In genomic region chr10:40258401-40258966, GRCm38 (mm10) we compare ENCODE assay signal across 8 mouse cellular contexts. TPM values are rescaled to one million over a fixed set of nuclear protein-coding genes. Genes with fewer than 3 reads are reported as not detected.
DNase-seq lines count a peak whose midpoint lies in the region; ATAC-seq lines count a peak whose summit lies in the region.

No protein-coding gene starts in this region.

- H3K27ac ChIP-seq in embryonic facial prominence, embryonic 11.5 days (replicated peaks; ENCODE audit: low read depth, low read length): peak overlapping the region; percentile 85; the same call in 1 of the 2 replicates

- H3K36me3 ChIP-seq in embryonic facial prominence, embryonic 11.5 days (replicated peaks; ENCODE audit: control insufficient read depth, insufficient read depth, low read depth, low read length): peaks cover 3% of the 10 kb centered on the region

- H3K27me3 ChIP-seq in embryonic facial prominence, embryonic 11.5 days (ENCODE audit: control insufficient read depth, insufficient read depth, low read length): no peaks in the 10 kb centered on the region

- no peak overlapping the region for H3K9ac ChIP-seq in embryonic facial prominence, embryonic 11.5 days (replicated peaks; ENCODE audit: low read length)

- ATAC-seq in embryonic facial prominence, embryonic 11.5 days (replicated peaks; ENCODE audit: insufficient number of reproducible peaks, low FRiP score, low TSS enrichment, low read depth): peak; percentile 89

- no peak overlapping the region; the same call in 1 of the 2 replicates for H3K4me2 ChIP-seq in embryonic facial prominence, embryonic 11.5 days (ENCODE audit: low read depth, low read length)

- WGBS in embryonic facial prominence, embryonic 11.5 days: under 1% methylated on average over 12 of the region's 12 CpGs

- H3K4me1 ChIP-seq in embryonic facial prominence, embryonic 11.5 days (ENCODE audit: control insufficient read depth, insufficient read depth, low read length): no peaks in the 10 kb centered on the region

- 0 out of 2 replicates have a peak overlapping the region, but pooled peaks have one; percentile 75 for H3K4me3 ChIP-seq in embryonic facial prominence, embryonic 11.5 days (ENCODE audit: low read depth, low read length)

- no peaks in the 10 kb centered on the region for H3K9me3 ChIP-seq in embryonic facial prominence, embryonic 11.5 days (replicated peaks; ENCODE audit: control insufficient read depth, low read length)

- peak; percentile 18 to 39 for DNase-seq in urinary bladder, adult 18-20 months (ENCODE audit: low spot score in 2 of 2)
- no peak for DNase-seq in urinary bladder, adult 2 months (ENCODE audit: low spot score)
- DNase-seq in embryonic facial prominence, embryonic 11.5 days (ENCODE audit: low spot score): peak; percentile 95
- DNase-seq in heart, adult 18-20 months: peak; percentile 68 to 77
- DNase-seq in kidney, adult 18-20 months: peak; percentile 57
- DNase-seq in liver: peak; percentile 88
- DNase-seq in monocyte, adult 2 months (ENCODE audit: low read depth in 1 of 2, low spot score in 2 of 2): peak; percentile 42 to 59
- DNase-seq in spleen, postnatal 36 days (ENCODE audit: low spot score in 2 of 2): peak; percentile 79 to 86

RNA-seq across cellular contexts. Expression of gene Gtf3c6, which starts 0.6 kb away (rescaled TPM):
- polyA plus RNA-seq in urinary bladder, adult 2 months (2012; rRNA removed): 24.5 and 34.0 TPM in 2 replicates
- polyA plus RNA-seq in embryonic facial prominence, embryonic 11.5 days (2014; fragmentation: Nextera tagmentation; extraction: Ambion mirVana): 156 and 162 TPM in 2 replicates
- 10 to 100 TPM; 19.9 to 28.8 TPM for total RNA-seq in heart, adult 18-20 months (2021)

RNA-seq across cellular contexts. Expression of gene Rpf2, which starts 11.6 kb away (rescaled TPM):
- polyA plus RNA-seq in urinary bladder, adult 2 months (2012; rRNA removed): 16.7 and 17.9 TPM in 2 replicates
- 90.8 and 92.6 TPM in 2 replicates for polyA plus RNA-seq in embryonic facial prominence, embryonic 11.5 days (2014; fragmentation: Nextera tagmentation; extraction: Ambion mirVana)
- 10 to 100 TPM; 13.3 to 14.7 TPM for total RNA-seq in heart, adult 18-20 months (2021)

RNA-seq across cellular contexts. Expression of gene Amd1, which starts 43.5 kb away (rescaled TPM):
- polyA plus RNA-seq in urinary bladder, adult 2 months (2012; rRNA removed): 99.7 and 110 TPM in 2 replicates
- polyA plus RNA-seq in embryonic facial prominence, embryonic 11.5 days (2014; fragmentation: Nextera tagmentation; extraction: Ambion mirVana): 112 and 129 TPM in 2 replicates
- 100 to 1,000 TPM in 1 of 2 experiments, 10 to 100 TPM in 1; 97.9 to 132 TPM for total RNA-seq in heart, adult 18-20 months (2021)
